Mouse (Mus musculus) cerebellum, adult 18-20 months (tissue): Measurements from ENCODE around the gene Ddias.

Experiments
- DNase-seq, 2 experiments: peaks; one replicate each; pipeline ENCODE4 v3.0.0; 2021

Ddias gene

GRCm38 (mm10) chr7:92848246-92848645 lies 25.8 kb downstream of the Ddias start:
- DNase-seq: no peak

GRCm38 (mm10) chr7:92842254-92842653 lies 31.8 kb downstream of the Ddias start:
- DNase-seq: no peak

GRCm38 (mm10) chr7:92837907-92838306 lies 36.1 kb downstream of the Ddias start:
- DNase-seq: no peak

- DNase-seq: no peak
These were observed 36.8 kb downstream of the Ddias start for GRCm38 (mm10) chr7:92837226-92837625.

DNA sequence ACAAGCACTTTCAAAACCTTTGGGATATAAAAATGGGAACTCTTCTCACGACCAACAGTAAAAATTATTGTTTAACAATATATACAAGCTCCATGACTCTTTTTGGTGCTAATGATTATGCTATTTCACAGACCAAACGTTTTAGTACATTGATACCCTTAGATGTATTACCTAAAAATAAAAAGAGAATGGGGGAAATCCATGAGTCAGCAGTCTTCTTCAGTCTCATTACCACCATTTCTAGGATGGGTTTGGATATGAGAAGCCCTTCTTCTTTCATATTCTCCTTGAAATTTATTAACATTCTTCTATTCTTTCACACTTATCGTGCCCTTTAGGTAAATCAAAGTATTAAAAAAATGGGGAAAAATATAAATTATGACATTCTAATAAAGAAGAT lies 37.6 kb downstream of the Ddias start:
- DNase-seq: no peak

- DNase-seq: no peak
These were observed 39.7 kb downstream of the Ddias start for GRCm38 (mm10) chr7:92834391-92834790.

- DNase-seq: no peak
These were observed 41.7 kb downstream of the Ddias start for GRCm38 (mm10) chr7:92832395-92832794.

GRCm38 (mm10) chr7:92827981-92828380 lies 46.1 kb downstream of the Ddias start:
- DNase-seq: peak; percentile 45 to 60

GRCm38 (mm10) chr7:92826248-92826647 lies 47.8 kb downstream of the Ddias start:
- no peak for DNase-seq

DNA sequence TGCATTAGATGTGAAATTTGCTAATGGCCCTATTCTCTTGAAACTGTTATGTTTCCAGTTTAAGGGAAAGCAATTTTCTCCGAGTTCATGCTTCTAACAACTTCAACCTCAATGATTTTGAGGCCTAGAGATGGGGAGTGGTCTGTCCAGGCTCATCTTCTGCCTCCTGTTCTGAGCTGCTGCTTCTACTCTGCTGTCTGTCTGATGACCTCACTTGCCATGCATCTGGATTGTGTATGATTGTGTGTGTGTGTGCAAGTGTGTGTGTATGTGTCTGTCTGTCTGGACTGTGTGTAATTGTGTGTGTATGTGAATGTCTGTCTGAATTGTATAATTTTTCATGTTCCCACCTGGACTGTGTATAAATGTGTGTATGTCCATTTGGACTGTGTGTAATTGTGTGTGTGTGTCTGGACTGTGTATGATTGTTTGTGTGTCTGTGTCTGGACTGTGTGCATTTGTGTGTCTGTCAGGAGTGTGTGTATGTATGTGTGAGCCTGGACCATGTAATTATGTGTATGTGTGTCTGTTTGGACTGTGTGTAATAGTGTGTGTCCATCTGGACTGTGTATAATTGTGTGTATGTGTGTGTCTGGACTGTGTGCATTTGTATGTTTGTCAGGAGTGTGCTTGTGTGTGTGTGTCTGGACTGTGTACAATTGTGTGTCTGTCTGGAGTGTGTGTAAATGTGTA lies 51.5 kb downstream of the Ddias start:
- no peak for DNase-seq

DNA sequence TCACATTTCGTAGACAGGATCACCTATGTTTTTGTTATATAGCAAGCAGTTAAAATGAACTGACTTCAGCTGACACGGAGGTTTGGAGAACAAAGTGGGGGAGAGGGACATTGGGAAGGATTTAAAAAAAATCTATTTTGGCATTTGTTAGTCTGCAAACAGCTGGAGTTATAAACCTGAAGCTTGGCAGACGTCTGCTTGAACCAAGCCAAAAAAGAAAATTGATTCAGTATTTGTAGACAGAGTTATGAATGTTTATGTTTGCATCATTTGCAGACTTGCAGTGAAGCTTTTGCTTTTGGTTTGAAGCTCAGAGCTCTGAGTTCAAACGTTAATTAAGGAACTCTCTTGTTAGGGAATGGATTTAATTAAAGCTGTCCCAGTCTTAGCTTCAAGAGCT lies 52.2 kb downstream of the Ddias start:
- no peak for DNase-seq

DNA sequence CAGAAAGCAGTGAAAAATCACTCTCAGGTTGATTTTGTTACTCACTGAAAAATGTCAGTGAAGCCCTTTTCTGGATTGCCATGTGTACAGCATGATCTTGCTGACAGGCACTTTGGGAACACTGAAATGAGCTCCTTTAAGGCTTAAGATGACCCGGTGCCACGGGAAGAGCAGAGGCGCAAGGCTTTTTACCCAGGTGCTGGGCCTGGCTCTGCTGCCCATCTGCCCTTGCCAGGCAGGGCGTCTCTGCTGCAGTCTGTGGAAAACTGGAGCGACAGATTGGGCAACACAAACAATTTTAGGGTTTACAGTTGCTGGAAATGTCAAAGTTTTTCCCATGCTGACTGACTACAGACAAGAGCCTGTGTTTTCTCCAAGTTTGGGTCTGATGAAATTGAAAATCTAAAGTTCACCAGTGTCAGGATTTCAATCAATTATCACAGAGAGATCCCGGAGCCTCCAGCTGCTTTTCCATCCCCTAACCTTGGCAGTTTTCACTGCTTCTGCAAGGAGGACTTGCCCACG lies 53.0 kb downstream of the Ddias start:
- peak; percentile 51 to 54 for DNase-seq

- no peak for DNase-seq
These were observed 53.6 kb downstream of the Ddias start for GRCm38 (mm10) chr7:92820410-92820809.

DNA sequence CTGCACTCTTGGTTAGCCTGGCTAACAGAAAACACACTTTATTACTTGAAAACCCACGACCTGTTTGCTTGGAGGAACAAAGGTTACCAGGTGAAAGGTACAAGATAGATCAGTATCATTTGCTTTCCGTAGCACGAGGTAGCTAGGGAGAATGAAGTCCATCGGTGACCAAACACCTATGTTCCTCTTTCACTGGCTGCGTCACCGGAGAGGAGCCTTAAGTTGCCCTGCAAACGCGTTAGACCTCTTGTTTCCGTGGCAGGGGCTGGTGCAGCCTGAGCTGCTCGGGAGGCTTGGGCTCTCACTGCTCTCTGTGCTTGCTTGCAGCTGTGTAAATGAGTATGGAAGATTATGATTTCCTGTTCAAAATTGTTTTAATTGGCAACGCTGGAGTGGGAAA lies 54.4 kb downstream of the Ddias start:
- no peak for DNase-seq

DNA sequence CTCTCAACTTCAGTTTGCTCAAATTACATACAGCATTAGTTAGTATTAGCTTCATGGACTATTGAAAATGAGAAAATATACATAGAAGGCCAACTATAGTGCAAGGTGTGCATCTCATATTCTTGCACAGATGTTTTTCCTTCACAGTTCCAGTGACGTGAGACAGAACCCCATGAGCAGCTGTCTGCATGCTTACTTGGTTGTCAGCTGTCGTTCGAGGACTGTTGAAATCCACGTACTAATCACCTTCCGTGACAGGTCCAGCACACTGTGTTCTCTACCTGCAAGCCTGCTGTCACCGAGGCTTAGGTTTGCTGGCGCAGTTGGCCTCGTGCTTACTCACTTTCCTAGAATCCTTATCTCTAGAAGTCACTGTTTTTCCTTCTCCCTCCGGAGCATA lies 56.2 kb downstream of the Ddias start:
- no peak for DNase-seq

- DNase-seq: no peak
These were observed 56.8 kb downstream of the Ddias start for GRCm38 (mm10) chr7:92817242-92817641.

GRCm38 (mm10) chr7:92811667-92812279 lies 62.3 kb downstream of the Ddias start:
- DNase-seq: no peak
